Mouse (Mus musculus) hindbrain, embryonic 16.5 days (tissue): ENCODE results near the gene Obscn. TPM values are rescaled to one million over a fixed set of nuclear protein-coding genes. Genes with fewer than 3 reads are reported as not detected.
A peak's percentile ranks its signal among the peaks of the same experiment; 100 is the strongest.

Source experiments
- ATAC-seq: fragments of 200-750 bp; cut with Nextera tagmentation; 2 replicates; pipeline ENCODE4 v1.8.0; 2017; ENCODE audit warnings: moderate TSS enrichment, moderate library complexity
- H3K27ac ChIP-seq: fragments of 300-500 bp; sonication (generic); 2 replicates; pipeline ENCODE4 v1.5.1; 2014; ENCODE audit warnings: low read depth, mild to moderate bottlenecking, control low read depth, low read length, moderate library complexity
- H3K27me3 ChIP-seq: fragments of 300-500 bp; sonication (generic); replicated peaks from 2 replicates; pipeline ENCODE4 v1.6.1; 2014; ENCODE audit warnings: low read length; ENCODE audit not compliant: control insufficient read depth, insufficient read depth
- H3K36me3 ChIP-seq: fragments of 300-500 bp; sonication (generic); 2 replicates; pipeline ENCODE4 v1.6.1; 2014; ENCODE audit warnings: mild to moderate bottlenecking, low read length, moderate library complexity, mixed read lengths; ENCODE audit not compliant: control insufficient read depth, insufficient read depth
- H3K4me1 ChIP-seq: fragments of 300-500 bp; sonication (generic); 2 replicates; pipeline ENCODE4 v1.6.1; 2014; ENCODE audit warnings: low read depth, low read length; ENCODE audit not compliant: control insufficient read depth, insufficient read depth
- H3K4me2 ChIP-seq: fragments of 300-500 bp; sonication (generic); 2 replicates; pipeline ENCODE4 v1.6.1; 2014; ENCODE audit warnings: mild to moderate bottlenecking, low read length, control low read depth, moderate library complexity
- H3K4me3 ChIP-seq: fragments of 300-500 bp; sonication (generic); 2 replicates; pipeline ENCODE4 v1.5.1; 2014; ENCODE audit warnings: mild to moderate bottlenecking, low read length, control low read depth, moderate library complexity
- H3K9ac ChIP-seq: fragments of 300-500 bp; sonication (generic); 2 replicates; pipeline ENCODE4 v1.6.1; 2014; ENCODE audit warnings: low read depth, mild to moderate bottlenecking, control low read depth, low read length, moderate library complexity
- H3K9me3 ChIP-seq: fragments of 300-500 bp; sonication (generic); 2 replicates; pipeline ENCODE4 v1.6.1; 2014; ENCODE audit warnings: mild to moderate bottlenecking, low read length, moderate library complexity; ENCODE audit not compliant: control insufficient read depth
- WGBS: fragments of 180-500 bp; shearing (Covaris S2); extraction: QIAGEN DNeasy Blood & Tissue Kit; methylation state at CpG from one replicate; pipeline ENCODE4 v1.1.7; 2014; 5-methylcytosine and 5-hydroxymethylcytosine counted together
- polyA plus RNA-seq: library from polyadenylated mRNA; unstranded; fragments of >200 nt; fragmentation: Nextera tagmentation; extraction: Ambion mirVana; gene quantifications from 2 replicates; pipeline ENCODE4 v1.2.1, GENCODE M21; 2015

Obscn gene
- 0.48 and 0.71 TPM in 2 replicates for polyA plus RNA-seq

DNA sequence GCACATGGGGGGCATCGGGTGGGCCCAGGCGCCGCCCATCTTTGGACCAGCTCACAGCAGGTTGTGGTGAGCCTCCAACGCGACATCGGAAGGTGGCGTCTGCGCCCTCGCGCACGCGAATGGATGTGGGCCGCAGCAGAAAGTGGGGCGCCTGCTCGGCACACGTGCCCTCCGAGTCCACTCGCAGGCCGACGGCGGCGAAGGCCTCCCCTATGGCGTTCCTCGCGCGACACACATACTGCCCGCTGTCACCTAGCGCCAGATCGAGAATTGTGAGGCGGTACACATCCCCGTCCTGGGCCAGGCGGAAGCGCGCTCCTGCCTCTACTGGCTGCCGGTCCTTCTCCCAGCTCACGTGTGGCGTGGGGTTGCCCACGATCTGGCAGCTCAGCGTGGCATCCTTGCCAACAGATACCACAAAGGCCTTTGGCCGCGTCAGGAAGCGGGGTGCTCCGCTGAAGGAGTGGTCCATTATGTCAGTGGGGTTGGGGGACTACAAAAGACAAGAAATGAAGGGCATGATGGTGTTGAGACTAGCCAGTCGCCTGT is at the start of gene Obscn:
Obscn (minus strand) TSS at position 499 of the 549 bp plus-strand sequence.
- Histone ChIP-seq H3K9me3 (no peaks in the 10 kb centered on the region), H3K4me3 (peak within 1 kb of the TSS; percentile 42), H3K4me2 (peak within 1 kb of the TSS; percentile 65), H3K27me3 (peaks cover 43% of the 10 kb centered on the region), H3K4me1 (peaks cover 7% of the 10 kb centered on the region; the same call in 1 of the 2 replicates), H3K36me3 (no peaks in the 10 kb centered on the region), H3K9ac (peak within 1 kb of the TSS; percentile 51), H3K27ac (no peak within 1 kb of the TSS)
- no peak for ATAC-seq
- 14% methylated on average over 44 of the region's 44 CpGs for WGBS

DNA sequence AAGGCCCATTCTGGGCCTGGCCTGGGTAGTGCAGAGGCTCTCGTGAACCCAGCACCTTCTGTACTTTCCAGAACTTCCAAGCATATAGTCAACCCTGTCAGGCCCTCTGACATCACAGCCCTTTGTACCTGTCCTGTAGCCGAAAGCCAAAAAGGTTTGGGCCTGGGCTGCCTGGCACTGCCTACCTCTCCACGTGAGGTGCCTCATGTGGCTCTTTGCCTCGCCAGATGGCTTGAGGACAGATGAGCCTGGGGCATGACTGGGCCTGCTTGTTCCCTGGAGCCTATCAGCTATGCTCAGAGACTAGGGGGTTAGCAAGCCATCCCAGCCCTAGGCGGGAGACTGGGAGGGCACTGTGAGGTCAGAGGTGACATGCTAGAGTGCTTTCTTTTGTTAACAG is 49.3 kb upstream of the Obscn start:
- H3K36me3 ChIP-seq = peaks cover 17% of the 10 kb centered on the region
- WGBS = 83% methylated on average over 5 of the region's 5 CpGs
- H3K9me3 ChIP-seq = no peaks in the 10 kb centered on the region

DNA sequence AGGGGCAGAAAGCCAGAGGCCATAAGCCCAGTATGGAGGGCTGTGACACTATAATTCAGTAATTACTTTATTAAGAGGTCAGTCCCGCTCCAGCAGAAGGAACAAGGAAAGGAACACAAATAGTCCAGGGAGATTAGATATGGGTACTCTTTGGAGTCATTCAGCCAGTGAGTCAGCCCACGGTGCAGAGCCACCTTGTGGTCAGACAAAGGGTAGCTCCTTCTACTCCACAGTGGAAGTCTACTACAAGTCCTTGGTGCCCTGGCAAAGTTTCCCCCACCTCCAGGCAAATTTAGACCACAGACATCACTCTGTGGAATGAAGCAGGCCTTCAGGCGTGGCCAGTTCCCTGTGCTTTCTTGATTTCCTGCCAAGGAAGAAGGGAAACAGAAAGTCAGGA is 47.6 kb upstream of the Obscn start:
- peak; percentile 43; the same call in 1 of the 2 replicates for ATAC-seq
- H3K9ac ChIP-seq = no peak overlapping the region

More for the DNA sequence above, 49.3 kb upstream of the Obscn start:
- Histone ChIP-seq H3K4me1 (peaks cover 6% of the 10 kb centered on the region), H3K27me3 (no peaks in the 10 kb centered on the region), H3K4me3 (no peak overlapping the region), H3K27ac (no peak overlapping the region), H3K9ac (no peak overlapping the region), H3K4me2 (no peak overlapping the region)
- no peak for ATAC-seq

DNA sequence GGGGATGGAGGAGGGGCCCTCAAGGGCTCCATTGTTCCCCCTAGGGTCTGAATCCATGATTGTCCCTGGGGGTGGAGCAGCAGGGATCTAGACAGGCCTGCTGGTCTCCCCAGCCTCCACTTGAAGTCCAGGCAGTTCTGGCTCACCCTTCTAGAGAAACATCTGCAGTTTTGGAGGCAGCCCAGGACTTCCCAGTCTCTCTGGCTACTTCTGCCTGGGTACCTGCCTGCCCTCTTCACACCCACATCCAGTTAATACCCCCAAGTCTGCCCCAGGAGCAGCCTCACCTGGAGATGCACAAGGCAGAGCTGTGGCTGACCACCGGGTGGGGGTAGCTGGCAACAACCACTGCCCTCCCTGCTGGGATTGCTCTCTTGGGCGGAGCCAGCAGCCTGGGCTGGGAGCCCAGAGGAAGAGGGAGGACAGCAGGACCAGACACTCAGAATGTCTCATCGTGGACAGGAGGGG is 46.7 kb upstream of the Obscn start, which contains the start of gene Gjc2:
Gjc2 (minus strand) TSS at position 350 of the 468 bp plus-strand sequence.
- H3K4me3 ChIP-seq = no peak within 1 kb of the TSS
- no peak within 1 kb of the TSS; the same call in none of the 2 replicates for H3K9ac ChIP-seq
- ATAC-seq = no peak
- no peak within 1 kb of the TSS for H3K4me2 ChIP-seq
- peaks cover 11% of the 10 kb centered on the region for H3K27me3 ChIP-seq
- H3K27ac ChIP-seq = no peak within 1 kb of the TSS
- H3K4me1 ChIP-seq = no peaks in the 10 kb centered on the region; the same call in 1 of the 2 replicates
- no peaks in the 10 kb centered on the region for H3K9me3 ChIP-seq
- WGBS = 44% methylated on average over 3 of the region's 3 CpGs
- H3K36me3 ChIP-seq = peaks cover 17% of the 10 kb centered on the region

More for the DNA sequence above, 47.6 kb upstream of the Obscn start:
- no peak overlapping the region for H3K27ac ChIP-seq
- no peaks in the 10 kb centered on the region for H3K9me3 ChIP-seq
- H3K4me3 ChIP-seq = no peak overlapping the region
- peaks cover 17% of the 10 kb centered on the region for H3K36me3 ChIP-seq
- H3K4me1 ChIP-seq = no peaks in the 10 kb centered on the region; the same call in 1 of the 2 replicates
- H3K4me2 ChIP-seq = no peak overlapping the region
- H3K27me3 ChIP-seq = peaks cover 2% of the 10 kb centered on the region; the same call in 1 of the 2 replicates
- WGBS = 28% methylated on average over 3 of the region's 3 CpGs

DNA sequence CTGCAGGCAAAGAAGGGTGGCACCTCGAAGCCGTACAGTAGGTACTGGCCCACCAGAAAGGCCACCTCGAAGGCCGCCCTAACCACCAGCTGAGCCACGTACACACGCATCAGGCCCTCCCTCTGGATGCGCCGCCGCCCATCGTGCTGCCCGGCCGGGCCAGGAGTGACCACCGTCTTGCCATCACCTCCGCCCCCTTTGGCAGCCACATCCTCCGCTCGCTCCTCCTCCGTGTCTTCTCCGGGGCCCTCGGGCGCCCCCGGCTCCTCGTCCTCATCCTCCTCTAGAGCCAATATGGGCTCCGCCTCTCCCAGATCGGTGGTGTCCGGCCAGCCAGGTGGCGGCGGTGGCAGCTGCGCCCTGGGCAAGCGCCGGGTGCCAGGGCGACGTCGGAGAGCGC is 40.7 kb upstream of the Obscn start:
- Histone ChIP-seq H3K9ac (no peak overlapping the region), H3K27ac (no peak overlapping the region), H3K27me3 (peaks cover 46% of the 10 kb centered on the region), H3K4me2 (no peak overlapping the region; the same call in 1 of the 2 replicates), H3K36me3 (no peaks in the 10 kb centered on the region), H3K4me3 (no peak overlapping the region; the same call in 1 of the 2 replicates), H3K4me1 (peaks cover 2% of the 10 kb centered on the region; the same call in 1 of the 2 replicates), H3K9me3 (no peaks in the 10 kb centered on the region)
- WGBS = 6% methylated on average over 33 of the region's 34 CpGs
- ATAC-seq = no peak

DNA sequence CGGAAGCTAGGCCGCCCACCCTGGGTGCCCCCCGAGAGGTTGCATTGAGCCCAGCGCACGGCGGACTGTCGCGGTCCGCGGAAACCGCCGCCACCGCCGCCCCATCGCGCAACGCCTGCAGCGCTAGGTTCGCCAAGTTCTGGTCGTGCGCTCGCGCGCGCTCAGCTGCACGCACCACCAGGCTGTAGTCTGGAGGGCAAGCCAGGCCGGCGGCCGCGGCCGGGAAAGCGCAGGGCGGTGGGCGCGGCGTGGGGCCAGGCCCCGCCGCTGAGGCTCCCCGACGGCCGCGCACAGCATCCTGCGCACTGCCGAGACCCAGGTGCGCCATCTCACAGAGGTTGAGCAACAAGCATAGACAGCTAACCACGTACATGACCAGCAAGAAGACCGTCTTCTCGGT is 40.3 kb upstream of the Obscn start:
- Histone ChIP-seq H3K4me1 (peaks cover 2% of the 10 kb centered on the region; the same call in 1 of the 2 replicates), H3K9me3 (no peaks in the 10 kb centered on the region), H3K4me2 (peak overlapping the region; percentile 37), H3K9ac (no peak overlapping the region), H3K36me3 (no peaks in the 10 kb centered on the region), H3K27ac (no peak overlapping the region), H3K4me3 (peak overlapping the region; percentile 14; the same call in 1 of the 2 replicates), H3K27me3 (peaks cover 48% of the 10 kb centered on the region)
- ATAC-seq = no peak
- WGBS = 2% methylated on average over 47 of the region's 48 CpGs

DNA sequence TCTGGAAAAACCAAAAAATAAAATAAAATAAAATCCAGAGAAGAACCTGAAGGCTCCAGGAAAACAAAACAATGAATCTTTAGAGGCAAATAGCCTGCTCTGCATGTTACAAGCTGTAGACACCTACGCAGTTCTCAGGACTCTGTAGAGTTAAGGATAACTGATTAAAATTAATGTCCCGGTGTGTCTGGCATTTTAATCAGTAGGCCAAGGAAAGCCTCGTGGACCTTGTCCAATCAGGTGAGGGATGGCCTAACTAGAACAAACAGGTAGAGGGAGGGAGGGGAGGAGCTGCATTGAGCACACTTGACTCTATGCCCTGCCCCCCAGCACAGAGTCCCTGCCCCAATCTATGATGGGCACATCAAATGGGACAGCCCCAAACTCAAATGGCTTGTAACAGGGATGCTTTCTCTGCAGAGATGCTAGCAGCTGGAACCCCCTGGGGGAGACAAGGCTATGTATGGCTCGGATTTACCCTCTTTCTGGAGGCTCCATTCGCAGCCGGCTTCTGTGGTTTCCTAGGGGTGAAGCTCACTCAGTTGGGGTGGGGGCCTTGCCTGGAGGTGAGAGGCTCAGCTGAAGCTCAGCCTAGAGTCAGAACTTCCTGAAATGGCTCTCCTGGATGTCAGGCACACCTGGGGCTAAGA is 38.1 kb upstream of the Obscn start:
- ATAC-seq = no peak
- H3K4me2 ChIP-seq = no peak overlapping the region
- no peaks in the 10 kb centered on the region for H3K36me3 ChIP-seq
- no peak overlapping the region for H3K9ac ChIP-seq
- 46% methylated on average over 6 of the region's 6 CpGs for WGBS
- peaks cover 48% of the 10 kb centered on the region for H3K27me3 ChIP-seq
- H3K9me3 ChIP-seq = no peaks in the 10 kb centered on the region
- no peak overlapping the region for H3K27ac ChIP-seq
- H3K4me1 ChIP-seq = peaks cover 2% of the 10 kb centered on the region; the same call in 1 of the 2 replicates
- H3K4me3 ChIP-seq = no peak overlapping the region

DNA sequence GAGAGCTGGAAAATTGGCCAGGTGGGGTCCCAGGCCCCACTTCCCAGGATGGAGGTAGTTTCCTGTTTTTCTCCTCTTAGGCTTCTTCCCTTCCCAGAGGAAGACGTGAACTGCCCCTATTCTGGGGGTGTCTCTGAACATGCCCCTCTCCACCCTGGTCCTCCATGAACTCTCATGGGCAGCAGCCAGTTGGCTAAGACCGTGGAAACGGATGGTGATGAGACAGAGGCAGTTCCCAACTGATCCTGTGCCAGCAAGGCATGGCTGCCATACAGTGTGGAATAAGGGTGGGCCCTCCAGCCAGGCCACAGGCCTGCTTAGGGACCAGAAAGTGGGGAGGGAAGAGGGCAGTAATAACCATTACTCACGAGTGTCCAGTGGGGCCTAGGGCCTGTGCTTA is 34.3 kb upstream of the Obscn start:
- WGBS = 79% methylated on average over 4 of the region's 4 CpGs
- Histone ChIP-seq H3K36me3 (no peaks in the 10 kb centered on the region), H3K27me3 (peaks cover 14% of the 10 kb centered on the region), H3K27ac (no peak overlapping the region), H3K9ac (no peak overlapping the region), H3K4me1 (no peaks in the 10 kb centered on the region), H3K4me3 (no peak overlapping the region), H3K4me2 (no peak overlapping the region), H3K9me3 (no peaks in the 10 kb centered on the region)
- ATAC-seq = no peak

DNA sequence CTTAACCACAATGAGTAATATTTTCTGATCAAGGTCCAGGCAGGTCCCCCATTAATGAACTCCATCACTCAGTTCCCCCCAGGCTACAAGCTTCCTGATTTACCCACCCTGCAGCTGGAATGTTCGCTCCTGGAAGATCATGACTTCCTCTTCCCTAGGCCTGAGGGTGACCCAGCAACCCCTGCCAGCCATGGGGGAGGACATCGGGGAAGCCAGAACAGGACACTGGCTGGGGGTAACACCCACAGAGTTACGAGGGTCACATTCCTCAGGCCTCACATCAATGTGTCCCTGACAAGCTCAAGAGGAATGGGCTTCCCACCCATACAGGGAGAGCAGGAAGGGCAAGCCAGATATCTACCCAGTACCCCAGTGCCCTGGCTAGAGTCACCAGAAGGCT is 33.6 kb upstream of the Obscn start:
- Histone ChIP-seq H3K4me1 (no peaks in the 10 kb centered on the region), H3K9ac (no peak overlapping the region), H3K27me3 (peaks cover 7% of the 10 kb centered on the region), H3K27ac (no peak overlapping the region), H3K9me3 (no peaks in the 10 kb centered on the region), H3K4me2 (no peak overlapping the region), H3K4me3 (no peak overlapping the region), H3K36me3 (no peaks in the 10 kb centered on the region)
- no peak for ATAC-seq
- WGBS = 81% methylated on average over 3 of the region's 3 CpGs
